27 mouse cellular contexts compared by ENCODE assay signal in the genomic region with DNA sequence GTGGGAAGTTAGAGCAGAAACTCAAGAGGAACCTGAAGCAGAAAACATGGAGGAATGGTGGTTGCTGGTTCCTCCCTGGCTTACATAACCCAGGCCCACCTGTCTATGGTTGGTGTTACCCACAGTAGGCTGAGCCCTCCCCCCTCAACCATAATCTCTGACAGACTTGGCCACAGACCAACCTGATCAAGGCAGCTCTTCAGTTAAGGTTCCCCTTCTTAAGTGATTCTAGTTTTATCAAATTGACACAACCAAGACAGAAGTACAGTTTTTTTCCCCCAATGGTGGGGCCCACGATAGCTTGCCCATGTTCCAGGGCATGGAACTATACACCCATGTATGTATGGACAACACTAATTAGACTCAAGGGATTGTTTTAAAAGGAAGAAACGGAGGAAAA. TPM values are rescaled to one million over a fixed set of nuclear protein-coding genes. Genes with fewer than 3 reads are reported as not detected.
DNase-seq lines count a peak whose midpoint lies in the region; ATAC-seq and TF ChIP-seq lines count a peak whose summit lies in the region.
"Had no signal": no experiment of that assay in that cellular context is flagged by ENCODE, and none has a peak within 500 bp of the region (broad histone marks: within the 10 kb centered on the region; RNA-seq: fewer than 3 reads in every experiment).

No protein-coding gene starts in this region.

- no peak overlapping the region for H3K27ac ChIP-seq in liver, postnatal 0 days (ENCODE audit: low read depth)
- H3K27ac ChIP-seq in liver, embryonic 13.5 days: no peak overlapping the region
- no peak overlapping the region for H3K27ac ChIP-seq in forebrain, embryonic 11.5 days (ENCODE audit: low read depth, low read length)
- H3K27ac ChIP-seq: forebrain, embryonic 10.5 days; heart, embryonic 15.5 days; hindbrain, embryonic 10.5 days; hindbrain, embryonic 13.5 days had no signal

- no peak for ATAC-seq in liver, postnatal 0 days
- peak; percentile 29; the same call in 1 of the 2 replicates for ATAC-seq in common myeloid progenitor, adult 5-6 weeks (replicated peaks; ENCODE audit: low read depth, poor library complexity, severe bottlenecking)
- ATAC-seq in liver, embryonic 13.5 days (ENCODE audit: low read depth): peak; percentile 70
- 0 out of 2 replicates have a peak, but pooled peaks have one; percentile 14 for ATAC-seq in megakaryocyte progenitor cell, adult 5-6 weeks (replicated peaks; ENCODE audit: poor library complexity)
- ATAC-seq in forebrain, embryonic 11.5 days (replicated peaks; ENCODE audit: low FRiP score): no peak
- ATAC-seq: CD4-positive, CD25-positive, alpha-beta regulatory T cell, adult 4 months; forebrain, embryonic 14.5 days; forebrain, postnatal 0 days; hindbrain, embryonic 16.5 days had no signal

- no peak for TF ChIP-seq EP300 in liver, postnatal 0 days (IDR thresholded peaks at IDR 0.05; ENCODE audit: low read depth)

- no peak overlapping the region for H3K4me2 ChIP-seq in liver, postnatal 0 days (ENCODE audit: low read depth, low read length)
- H3K4me2 ChIP-seq in liver, embryonic 13.5 days: no peak overlapping the region
- no peak overlapping the region for H3K4me2 ChIP-seq in forebrain, embryonic 11.5 days (ENCODE audit: low read depth, low read length, severe bottlenecking)
- H3K4me2 ChIP-seq: heart, embryonic 12.5 days; heart, embryonic 15.5 days; hindbrain, embryonic 13.5 days had no signal

- no peak overlapping the region for H3K9ac ChIP-seq in liver, postnatal 0 days (replicated peaks)
- no peak overlapping the region for H3K9ac ChIP-seq in liver, embryonic 13.5 days
- H3K9ac ChIP-seq in forebrain, embryonic 11.5 days (ENCODE audit: low read length): no peak overlapping the region
- H3K9ac ChIP-seq: forebrain, postnatal 0 days; heart, embryonic 12.5 days; heart, embryonic 15.5 days; hindbrain, embryonic 13.5 days had no signal

- no peaks in the 10 kb centered on the region for H3K9me3 ChIP-seq in liver, postnatal 0 days (ENCODE audit: low read length)
- no peaks in the 10 kb centered on the region for H3K9me3 ChIP-seq in liver, embryonic 13.5 days (replicated peaks)
- H3K9me3 ChIP-seq in forebrain, embryonic 11.5 days (ENCODE audit: control insufficient read depth, low read length): no peaks in the 10 kb centered on the region
- H3K9me3 ChIP-seq: forebrain, embryonic 10.5 days; heart, embryonic 12.5 days; heart, embryonic 15.5 days; hindbrain, embryonic 10.5 days; hindbrain, embryonic 13.5 days had no signal

- no peaks in the 10 kb centered on the region for H3K27me3 ChIP-seq in liver, postnatal 0 days (ENCODE audit: insufficient read depth, low read length)
- H3K27me3 ChIP-seq in liver, embryonic 13.5 days: no peaks in the 10 kb centered on the region
- no peaks in the 10 kb centered on the region for H3K27me3 ChIP-seq in forebrain, embryonic 11.5 days (ENCODE audit: control insufficient read depth, insufficient read depth, low read length)
- H3K27me3 ChIP-seq: heart, embryonic 12.5 days; heart, embryonic 15.5 days; hindbrain, embryonic 13.5 days had no signal

- no peak overlapping the region for H3K4me3 ChIP-seq in liver, postnatal 0 days (ENCODE audit: low read depth, low read length)
- no peak overlapping the region for H3K4me3 ChIP-seq in liver, embryonic 13.5 days (replicated peaks)
- H3K4me3 ChIP-seq in forebrain, embryonic 11.5 days (ENCODE audit: low read depth, low read length): no peak overlapping the region
- H3K4me3 ChIP-seq: forebrain, embryonic 10.5 days; heart, embryonic 12.5 days; heart, embryonic 15.5 days; hindbrain, embryonic 10.5 days; hindbrain, embryonic 13.5 days had no signal

- intact Hi-C loops in left cerebral cortex, postnatal 14 days (cut with DNase I): no loop called here

- TF ChIP-seq CTCF in liver, postnatal 0 days (IDR thresholded peaks at IDR 0.05; ENCODE audit: low read depth): no peak

- 48% methylated on average over 2 of the region's 2 CpGs for WGBS in liver, postnatal 0 days (ENCODE audit: insufficient replicate concordance)
- WGBS in liver, embryonic 13.5 days (ENCODE audit: insufficient replicate concordance): 39% methylated on average over 2 of the region's 2 CpGs
- WGBS in forebrain, embryonic 11.5 days: 88% methylated on average over 2 of the region's 2 CpGs

- H3K4me1 ChIP-seq in liver, postnatal 0 days (ENCODE audit: insufficient read depth): no peaks in the 10 kb centered on the region
- peaks cover 8% of the 10 kb centered on the region for H3K4me1 ChIP-seq in liver, embryonic 13.5 days (replicated peaks)
- H3K4me1 ChIP-seq in forebrain, embryonic 11.5 days (replicated peaks; ENCODE audit: control insufficient read depth, insufficient read depth, low read length): 0 out of 2 replicates have a peak, but pooled peaks cover 2% of the 10 kb centered on the region
- H3K4me1 ChIP-seq: heart, embryonic 12.5 days; heart, embryonic 15.5 days; hindbrain, embryonic 10.5 days had no signal

- DNase-seq in liver: peak; percentile 10
- no peak for DNase-seq in liver, postnatal 0 days
- no peak for DNase-seq in liver, embryonic 13.5 days
- DNase-seq in forebrain, embryonic 11.5 days (ENCODE audit: low spot score): no peak
- DNase-seq in left cerebral cortex, postnatal 14 days (ENCODE audit: low spot score in 2 of 2): no peak
- DNase-seq in cerebellum, adult 9-11 months: no peak
- DNase-seq: adrenal gland, adult 2 months; adrenal gland, postnatal 14 days; cerebellum, adult 11 months; cerebellum, adult 2 months; cerebellum, postnatal 10 days; cerebellum, postnatal 36 days; forebrain, postnatal 0 days; gastrocnemius, postnatal 25 days; heart, adult 18-20 months; heart, postnatal 10 days; heart, postnatal 36 days had no signal

- no peaks in the 10 kb centered on the region for H3K36me3 ChIP-seq in liver, postnatal 0 days (replicated peaks; ENCODE audit: insufficient read depth, low read length)
- no peaks in the 10 kb centered on the region for H3K36me3 ChIP-seq in liver, embryonic 13.5 days
- no peaks in the 10 kb centered on the region for H3K36me3 ChIP-seq in forebrain, embryonic 11.5 days (ENCODE audit: control insufficient read depth, insufficient read depth, low read length)
- H3K36me3 ChIP-seq: forebrain, embryonic 10.5 days; heart, embryonic 12.5 days; heart, embryonic 15.5 days; hindbrain, embryonic 10.5 days; hindbrain, embryonic 13.5 days had no signal

RNA-seq across cellular contexts. Expression of gene Mff, which starts 37.8 kb away (rescaled TPM):
- 125 and 130 TPM in 2 replicates for polyA plus RNA-seq in liver, postnatal 0 days (2015; fragmentation: Nextera tagmentation; extraction: Ambion mirVana)
- 49.9 and 59.7 TPM in 2 replicates for total RNA-seq in common myeloid progenitor, adult 5-6 weeks (2017)
- polyA plus RNA-seq in liver, embryonic 13.5 days (2015; fragmentation: Nextera tagmentation; extraction: Ambion mirVana): 198 and 211 TPM in 2 replicates
- 118 and 129 TPM in 2 replicates for total RNA-seq in megakaryocyte progenitor cell, adult 5-6 weeks (2015)
- total RNA-seq in megakaryocyte progenitor cell, adult 5-6 weeks (2017): 65.0 and 106 TPM in 2 replicates
- polyA plus RNA-seq in forebrain, embryonic 11.5 days (2014; fragmentation: Nextera tagmentation; extraction: Ambion mirVana): 268 and 290 TPM in 2 replicates
- total RNA-seq in left cerebral cortex, postnatal 14 days (2021): 100 to 1,000 TPM; 268 to 270 TPM

Comparison
In these comparisons a context has a peak if more than half of its experiments do, and no peak if none do; other contexts are left out.
1. ATAC-seq: peak in common myeloid progenitor, adult 5-6 weeks (single experiment), liver, embryonic 13.5 days (single experiment) and megakaryocyte progenitor cell, adult 5-6 weeks (single experiment); none in liver, postnatal 0 days (single experiment) and forebrain, embryonic 11.5 days (single experiment).